Mouse (Mus musculus) intestine, postnatal 0 days (tissue): ENCODE results near the gene Slc25a19. TPM values are rescaled to one million over a fixed set of nuclear protein-coding genes. Genes with fewer than 3 reads are reported as not detected.

Experiments used
- ATAC-seq: fragments of 200-750 bp; cut with Nextera tagmentation; 2 replicates; pipeline ENCODE4 v1.8.0; 2017; ENCODE audit warnings: mild to moderate bottlenecking, moderate TSS enrichment, moderate library complexity
- H3K27ac ChIP-seq: fragments of 300-500 bp; sonication (generic); 2 replicates; pipeline ENCODE4 v1.5.1; 2014; ENCODE audit warnings: mild to moderate bottlenecking, low read depth, low read length, moderate library complexity
- H3K27me3 ChIP-seq: fragments of 300-500 bp; sonication (generic); replicated peaks from 2 replicates; pipeline ENCODE4 v1.6.1; 2014; ENCODE audit warnings: low read length, mixed read lengths; ENCODE audit not compliant: control insufficient read depth, insufficient read depth
- H3K36me3 ChIP-seq: fragments of 300-500 bp; sonication (generic); 2 replicates; pipeline ENCODE4 v1.6.1; 2014; ENCODE audit warnings: mild to moderate bottlenecking, moderate library complexity; ENCODE audit not compliant: control insufficient read depth, insufficient read depth
- H3K4me1 ChIP-seq: fragments of 300-500 bp; sonication (generic); replicated peaks from 2 replicates; pipeline ENCODE4 v1.6.1; 2014; ENCODE audit warnings: antibody characterized with exemption, low read length, mixed read lengths; ENCODE audit not compliant: control insufficient read depth, insufficient read depth
- H3K4me2 ChIP-seq: fragments of 300-500 bp; sonication (generic); replicated peaks from 2 replicates; pipeline ENCODE4 v1.6.1; 2014; ENCODE audit warnings: low read depth, mild to moderate bottlenecking, moderate library complexity
- H3K4me3 ChIP-seq: fragments of 300-500 bp; sonication (generic); 2 replicates; pipeline ENCODE4 v1.5.1; 2014; ENCODE audit warnings: low read depth, low read length
- H3K9ac ChIP-seq: fragments of 300-500 bp; sonication (generic); 2 replicates; pipeline ENCODE4 v1.6.1; 2014; ENCODE audit warnings: mild to moderate bottlenecking, low read depth, low read length
- H3K9me3 ChIP-seq: fragments of 300-500 bp; sonication (generic); 2 replicates; pipeline ENCODE4 v1.6.1; 2016; ENCODE audit warnings: mixed run types; ENCODE audit not compliant: control insufficient read depth
- CTCF ChIP-seq: sonication (generic); IDR thresholded peaks from 2 replicates; pipeline ENCODE4 v1.5.1; 2016; ENCODE audit warnings: low read depth, mild to moderate bottlenecking, control low read depth, antibody characterized with exemption, moderate library complexity
- WGBS: fragments of 180-500 bp; shearing (Covaris S2); extraction: QIAGEN DNeasy Blood & Tissue Kit; methylation state at CpG from one replicate; pipeline ENCODE4 v1.1.7; 2014; 5-methylcytosine and 5-hydroxymethylcytosine counted together
- polyA plus RNA-seq: library from polyadenylated mRNA; unstranded; fragments of >200 nt; fragmentation: Nextera tagmentation; extraction: Ambion mirVana; gene quantifications from 2 replicates; pipeline ENCODE4 v1.2.1, GENCODE M21; 2015

Gene Slc25a19
- polyA plus RNA-seq, 1 experiment from 2014 or later = 19.1 TPM

DNA sequence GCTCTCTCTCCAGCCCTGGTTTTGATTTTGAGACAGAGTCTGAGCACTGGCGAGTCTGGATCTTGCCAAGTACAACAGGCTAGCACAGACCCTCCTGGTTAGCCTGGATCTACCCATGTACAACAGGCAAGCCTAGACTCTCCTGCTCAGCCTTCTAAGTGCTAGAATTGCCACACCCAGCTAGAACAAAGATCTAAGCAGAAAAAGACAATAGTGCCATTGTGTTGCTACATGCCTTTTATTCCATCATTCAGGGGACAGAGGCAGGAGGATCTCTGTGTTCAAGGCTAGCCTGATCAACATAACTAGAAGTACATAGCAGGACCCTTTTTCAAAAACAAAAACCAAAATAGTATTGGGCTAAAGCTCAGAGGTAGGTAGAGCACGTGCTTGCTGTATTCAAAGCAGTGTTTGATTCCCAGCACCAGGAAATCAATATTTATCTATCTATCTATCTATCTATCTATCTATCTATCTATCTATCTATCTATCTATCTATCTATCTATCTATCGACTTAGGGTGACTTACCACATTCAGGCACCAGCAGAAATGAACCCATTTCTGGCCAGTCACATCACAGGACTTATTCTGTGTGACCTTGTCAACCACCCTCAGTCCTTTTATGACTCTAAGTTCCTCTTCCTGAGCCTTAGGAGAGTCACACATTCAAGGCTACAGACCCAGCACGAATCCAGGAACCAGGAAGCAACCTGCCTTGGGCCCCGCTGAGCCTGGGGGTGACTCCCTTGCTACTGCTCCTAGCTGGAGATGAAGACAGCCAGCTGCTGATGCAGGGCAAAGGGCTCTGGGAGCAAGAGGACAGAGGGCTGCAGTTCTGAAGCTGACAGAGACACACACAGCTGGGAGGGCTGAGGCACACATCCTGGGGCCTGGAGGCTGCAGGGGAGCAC lies 10.7 kb upstream of the Slc25a19 start:
- no peak overlapping the region for H3K9ac ChIP-seq
- H3K27me3 ChIP-seq = no peaks in the 10 kb centered on the region
- H3K4me3 ChIP-seq = no peak overlapping the region
- no peaks in the 10 kb centered on the region for H3K9me3 ChIP-seq
- no peak overlapping the region for H3K4me2 ChIP-seq
- no peak for TF ChIP-seq CTCF
- H3K36me3 ChIP-seq = peaks cover 7% of the 10 kb centered on the region; the same call in 1 of the 2 replicates
- 0 out of 2 replicates have a peak, but pooled peaks cover 3% of the 10 kb centered on the region for H3K4me1 ChIP-seq
- no peak overlapping the region for H3K27ac ChIP-seq
- 60% methylated on average over 5 of the region's 5 CpGs for WGBS
- ATAC-seq = peak; percentile 88

DNA sequence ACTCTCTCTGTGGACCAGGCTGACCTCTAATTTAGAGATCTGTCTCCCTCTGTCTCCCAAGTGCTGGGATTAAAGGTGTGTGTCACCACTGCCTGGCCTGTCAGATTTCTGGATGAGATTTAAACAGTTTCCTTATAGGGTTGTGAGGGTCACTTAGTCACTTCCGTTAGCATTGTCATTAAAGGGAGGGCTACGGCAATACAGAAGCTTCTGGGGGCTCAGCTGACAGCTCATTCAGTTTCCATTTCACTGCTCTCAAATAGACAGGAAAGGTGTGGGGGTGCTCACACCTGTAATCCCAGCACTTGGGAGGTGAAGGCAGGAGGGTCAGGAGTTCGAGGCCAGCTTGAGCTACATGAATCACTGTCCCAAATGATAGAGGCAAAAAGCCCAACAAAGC lies 8.9 kb upstream of the Slc25a19 start:
- no peak for ATAC-seq
- 70% methylated on average over 3 of the region's 3 CpGs for WGBS
- no peak overlapping the region for H3K9ac ChIP-seq

GRCm38 (mm10) chr11:115635484-115635883 lies 7.4 kb upstream of the Slc25a19 start:
- H3K27ac ChIP-seq = no peak overlapping the region
- H3K9ac ChIP-seq = no peak overlapping the region
- H3K27me3 ChIP-seq = no peaks in the 10 kb centered on the region
- H3K4me1 ChIP-seq = 0 out of 2 replicates have a peak, but pooled peaks cover 3% of the 10 kb centered on the region
- no peak for TF ChIP-seq CTCF
- H3K4me3 ChIP-seq = no peak overlapping the region
- 78% methylated on average over 8 of the region's 8 CpGs for WGBS
- no peaks in the 10 kb centered on the region for H3K9me3 ChIP-seq
- H3K36me3 ChIP-seq = no peaks in the 10 kb centered on the region
- H3K4me2 ChIP-seq = no peak overlapping the region
- no peak for ATAC-seq

More for the DNA sequence above, 8.9 kb upstream of the Slc25a19 start:
- Histone ChIP-seq H3K27me3 (no peaks in the 10 kb centered on the region), H3K4me1 (0 out of 2 replicates have a peak, but pooled peaks cover 3% of the 10 kb centered on the region), H3K4me3 (no peak overlapping the region), H3K4me2 (no peak overlapping the region), H3K36me3 (no peaks in the 10 kb centered on the region), H3K27ac (no peak overlapping the region), H3K9me3 (no peaks in the 10 kb centered on the region)
- TF ChIP-seq CTCF = no peak

- no peak for ATAC-seq
Observed at GRCm38 (mm10) chr11:115635041-115635440, 6.9 kb upstream of the Slc25a19 start.

DNA sequence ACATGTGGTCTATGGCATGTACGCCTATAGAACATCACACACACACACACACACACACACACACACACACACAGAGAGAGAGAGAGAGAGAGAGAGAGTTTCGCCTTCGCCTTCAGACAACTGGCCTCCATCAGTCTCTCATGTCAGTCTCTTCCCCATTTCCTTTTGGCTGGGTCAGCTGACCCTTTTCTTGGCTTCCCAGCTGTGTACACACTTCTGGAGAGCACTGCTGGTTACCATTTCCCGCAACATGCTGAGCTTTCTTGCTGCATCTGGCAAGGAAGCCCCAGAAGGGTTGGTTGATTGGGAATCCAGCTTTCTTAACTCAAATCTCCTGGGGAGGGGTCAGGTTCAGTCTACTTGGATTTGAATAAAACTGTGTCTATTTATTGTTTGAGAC lies 6.0 kb upstream of the Slc25a19 start:
- no peaks in the 10 kb centered on the region for H3K36me3 ChIP-seq
- no peaks in the 10 kb centered on the region for H3K27me3 ChIP-seq
- H3K4me3 ChIP-seq = no peak overlapping the region
- WGBS = 73% methylated on average over 4 of the region's 4 CpGs
- no peak overlapping the region for H3K4me2 ChIP-seq
- no peak for ATAC-seq
- no peaks in the 10 kb centered on the region for H3K4me1 ChIP-seq
- H3K9me3 ChIP-seq = no peaks in the 10 kb centered on the region
- H3K9ac ChIP-seq = no peak overlapping the region
- no peak overlapping the region for H3K27ac ChIP-seq
- TF ChIP-seq CTCF = no peak

More at GRCm38 (mm10) chr11:115635041-115635440, 6.9 kb upstream of the Slc25a19 start:
- no peak for TF ChIP-seq CTCF
- Histone ChIP-seq H3K27me3 (no peaks in the 10 kb centered on the region), H3K27ac (no peak overlapping the region), H3K4me3 (no peak overlapping the region), H3K9ac (no peak overlapping the region), H3K4me1 (0 out of 2 replicates have a peak, but pooled peaks cover 3% of the 10 kb centered on the region), H3K36me3 (no peaks in the 10 kb centered on the region), H3K4me2 (no peak overlapping the region), H3K9me3 (no peaks in the 10 kb centered on the region)
- 83% methylated on average over 8 of the region's 8 CpGs for WGBS

- TF ChIP-seq CTCF = no peak
- Histone ChIP-seq H3K4me3 (no peak overlapping the region), H3K36me3 (no peaks in the 10 kb centered on the region), H3K4me1 (no peaks in the 10 kb centered on the region), H3K27me3 (no peaks in the 10 kb centered on the region), H3K27ac (no peak overlapping the region), H3K9ac (no peak overlapping the region), H3K9me3 (no peaks in the 10 kb centered on the region), H3K4me2 (no peak overlapping the region)
- ATAC-seq = no peak
- 88% methylated on average over 10 of the region's 10 CpGs for WGBS
Observed at GRCm38 (mm10) chr11:115632862-115633261, 4.8 kb upstream of the Slc25a19 start.
